Mouse (Mus musculus) kidney, embryonic 16.5 days (tissue): ENCODE data around the gene Nxnl2. TPM values are rescaled to one million over a fixed set of nuclear protein-coding genes. Genes with fewer than 3 reads are reported as not detected.

Experiments
- ATAC-seq: fragments of 200-750 bp; cut with Nextera tagmentation; 2 replicates; pipeline ENCODE4 v1.8.0; 2017; ENCODE audit warnings: moderate TSS enrichment; ENCODE audit not compliant: low FRiP score, low TSS enrichment
- H3K27ac ChIP-seq: fragments of 300-500 bp; sonication (generic); 2 replicates; pipeline ENCODE4 v1.5.1; 2014; ENCODE audit warnings: low read length
- H3K27me3 ChIP-seq: fragments of 300-500 bp; sonication (generic); 2 replicates; pipeline ENCODE4 v1.6.1; 2014; ENCODE audit warnings: low read length, control low read depth, mixed read lengths; ENCODE audit not compliant: insufficient read depth
- H3K36me3 ChIP-seq: fragments of 300-500 bp; sonication (generic); 2 replicates; pipeline ENCODE4 v1.6.1; 2014; ENCODE audit warnings: low read length, control low read depth, mixed read lengths; ENCODE audit not compliant: insufficient read depth
- H3K4me1 ChIP-seq: fragments of 300-500 bp; sonication (generic); 2 replicates; pipeline ENCODE4 v1.6.1; 2014; ENCODE audit warnings: low read length, control low read depth, mixed read lengths; ENCODE audit not compliant: insufficient read depth
- H3K4me2 ChIP-seq: fragments of 300-500 bp; sonication (generic); replicated peaks from 2 replicates; pipeline ENCODE4 v1.6.1; 2014; ENCODE audit warnings: low read depth, low read length
- H3K4me3 ChIP-seq: fragments of 300-500 bp; sonication (generic); 2 replicates; pipeline ENCODE4 v1.5.1; 2014; ENCODE audit warnings: mild to moderate bottlenecking, low read length
- H3K9ac ChIP-seq: fragments of 300-500 bp; sonication (generic); replicated peaks from 2 replicates; pipeline ENCODE4 v1.6.1; 2014; ENCODE audit warnings: low read length
- H3K9me3 ChIP-seq: fragments of 300-500 bp; sonication (generic); 2 replicates; pipeline ENCODE4 v1.6.1; 2016; ENCODE audit warnings: low read length, control low read depth
- WGBS: fragments of 180-500 bp; shearing (Covaris S2); extraction: QIAGEN DNeasy Blood & Tissue Kit; methylation state at CpG from one replicate; pipeline ENCODE4 v1.1.7; 2014; 5-methylcytosine and 5-hydroxymethylcytosine counted together
- polyA plus RNA-seq: library from polyadenylated mRNA; unstranded; fragments of >200 nt; fragmentation: Nextera tagmentation; extraction: Ambion mirVana; gene quantifications from 2 replicates; pipeline ENCODE4 v1.2.1, GENCODE M21; 2015

Nxnl2 gene
- polyA plus RNA-seq, 1 experiment from 2014 or later, result 1.2 TPM

- no peak; the same call in 1 of the 2 replicates for ATAC-seq
- H3K27ac ChIP-seq, result no peak overlapping the region
- H3K36me3 ChIP-seq, result no peaks in the 10 kb centered on the region
- H3K27me3 ChIP-seq, result peaks cover 6% of the 10 kb centered on the region; the same call in 1 of the 2 replicates
- no peaks in the 10 kb centered on the region for H3K9me3 ChIP-seq
- WGBS, result 28% methylated on average over 11 of the region's 11 CpGs
- H3K4me2 ChIP-seq, result peak overlapping the region; percentile 76
- H3K4me1 ChIP-seq, result peaks cover 9% of the 10 kb centered on the region; the same call in 1 of the 2 replicates
- peak overlapping the region; percentile 49 for H3K4me3 ChIP-seq
- H3K9ac ChIP-seq, result 0 out of 2 replicates have a peak overlapping the region, but pooled peaks have one; percentile 40
These were observed 607 bp upstream of the Nxnl2 start for GRCm38 (mm10) chr13:51170215-51170614.

DNA sequence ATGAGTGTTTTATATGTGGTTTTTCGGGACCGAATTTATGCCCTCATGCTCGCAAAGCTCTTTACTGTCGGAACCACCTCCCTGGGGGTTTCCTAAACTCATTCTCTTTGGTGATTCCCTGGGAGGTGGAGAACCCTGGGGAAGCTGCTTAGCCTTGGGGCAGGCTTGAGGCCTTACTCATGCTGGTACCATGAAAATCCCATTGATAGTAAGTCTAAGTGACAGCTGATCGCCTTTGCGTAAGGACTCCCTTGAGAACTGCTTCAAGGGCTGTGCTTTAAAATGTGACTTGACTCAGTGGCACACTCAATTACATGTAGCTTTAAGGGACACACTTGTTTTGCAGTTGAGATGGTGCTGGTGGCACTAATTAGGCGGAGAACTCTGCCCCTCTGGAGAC, 1.8 kb downstream of the Nxnl2 start:
- ATAC-seq, result no peak
- H3K36me3 ChIP-seq, result no peaks in the 10 kb centered on the region
- H3K4me1 ChIP-seq, result peaks cover 9% of the 10 kb centered on the region; the same call in 1 of the 2 replicates
- H3K27me3 ChIP-seq, result peaks cover 6% of the 10 kb centered on the region; the same call in 1 of the 2 replicates
- H3K4me3 ChIP-seq, result no peak overlapping the region
- H3K9ac ChIP-seq, result no peak overlapping the region
- no peaks in the 10 kb centered on the region for H3K9me3 ChIP-seq
- H3K27ac ChIP-seq, result no peak overlapping the region
- WGBS, result 94% methylated on average over 7 of the region's 7 CpGs
- no peak overlapping the region for H3K4me2 ChIP-seq

GRCm38 (mm10) chr13:51178932-51179331, 8.1 kb downstream of the Nxnl2 start:
- Histone ChIP-seq H3K36me3 (no peaks in the 10 kb centered on the region), H3K4me1 (no peaks in the 10 kb centered on the region), H3K9me3 (no peaks in the 10 kb centered on the region), H3K9ac (no peak overlapping the region), H3K27me3 (no peaks in the 10 kb centered on the region), H3K27ac (no peak overlapping the region), H3K4me2 (no peak overlapping the region), H3K4me3 (no peak overlapping the region)
- no peak for ATAC-seq
- 79% methylated on average over 10 of the region's 10 CpGs for WGBS

DNA sequence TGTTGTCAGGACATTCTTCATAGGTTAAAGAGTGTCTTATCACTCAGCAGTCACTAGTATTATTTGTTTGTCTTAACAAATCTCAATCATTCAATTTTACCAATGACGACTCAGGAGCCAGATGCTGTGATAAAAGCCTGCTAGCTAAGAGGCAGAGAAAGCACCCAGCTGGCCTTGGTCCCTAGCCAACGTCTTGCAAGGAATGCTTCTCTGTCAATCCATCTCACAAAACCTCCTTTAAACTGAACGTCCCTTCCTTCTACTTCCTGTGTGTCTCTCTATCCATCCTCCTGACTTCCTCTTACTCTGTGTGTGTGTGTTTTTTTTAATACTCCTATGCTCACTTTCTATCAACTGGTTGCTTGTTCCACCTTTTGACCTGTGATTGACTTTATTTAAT, 8.5 kb downstream of the Nxnl2 start:
- Histone ChIP-seq H3K9ac (no peak overlapping the region), H3K4me3 (no peak overlapping the region), H3K27me3 (no peaks in the 10 kb centered on the region), H3K27ac (no peak overlapping the region), H3K4me2 (no peak overlapping the region), H3K9me3 (no peaks in the 10 kb centered on the region), H3K4me1 (no peaks in the 10 kb centered on the region), H3K36me3 (no peaks in the 10 kb centered on the region)
- no peak for ATAC-seq
- 46% methylated on average over 3 of the region's 3 CpGs for WGBS

DNA sequence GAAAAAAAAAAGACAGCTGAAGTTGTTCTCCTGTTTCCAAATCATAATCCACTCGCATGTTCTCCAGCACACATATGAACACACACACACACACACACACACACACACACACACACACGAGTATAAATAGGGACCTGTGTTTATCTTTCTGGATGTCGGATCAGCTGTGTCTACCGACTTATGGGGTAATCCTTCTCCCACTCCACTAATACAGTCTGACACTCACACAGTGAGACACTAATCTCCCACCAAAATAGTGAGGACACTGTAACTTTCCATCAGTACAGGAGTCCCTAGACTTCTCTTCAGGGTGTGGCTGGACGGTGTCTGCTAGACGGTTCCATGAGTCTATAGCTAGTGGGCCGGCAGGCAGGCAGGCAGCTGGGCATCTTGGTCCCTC, 11.4 kb downstream of the Nxnl2 start:
- H3K9ac ChIP-seq, result no peak overlapping the region
- H3K4me2 ChIP-seq, result no peak overlapping the region
- H3K27me3 ChIP-seq, result no peaks in the 10 kb centered on the region
- no peaks in the 10 kb centered on the region for H3K4me1 ChIP-seq
- ATAC-seq, result no peak
- no peaks in the 10 kb centered on the region for H3K36me3 ChIP-seq
- WGBS, result 80% methylated on average over 7 of the region's 7 CpGs
- no peak overlapping the region for H3K27ac ChIP-seq
- H3K4me3 ChIP-seq, result no peak overlapping the region
- H3K9me3 ChIP-seq, result peaks cover 2% of the 10 kb centered on the region; the same call in 1 of the 2 replicates

DNA sequence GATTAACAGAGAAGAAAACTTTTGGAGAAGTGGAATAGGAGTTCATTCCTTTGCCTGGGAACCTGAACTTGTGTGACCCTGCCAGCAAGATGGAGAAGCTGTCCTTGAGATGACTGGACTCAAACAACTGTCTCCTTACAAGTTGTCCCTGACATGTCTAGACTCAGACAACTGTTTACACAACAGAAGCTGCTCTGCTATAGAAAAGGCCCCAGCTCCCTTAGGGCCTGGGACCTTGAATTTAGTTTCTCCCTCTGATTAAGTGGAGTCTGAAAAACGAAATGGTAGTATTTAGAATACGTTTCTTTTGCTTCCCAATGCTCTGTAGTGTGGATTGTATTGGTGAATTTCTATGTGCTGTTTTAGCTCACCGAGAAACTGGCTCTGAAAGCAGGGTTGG, 14.1 kb downstream of the Nxnl2 start:
- no peaks in the 10 kb centered on the region for H3K4me1 ChIP-seq
- H3K4me3 ChIP-seq, result no peak overlapping the region
- no peak for ATAC-seq
- no peaks in the 10 kb centered on the region for H3K36me3 ChIP-seq
- H3K9ac ChIP-seq, result no peak overlapping the region
- peaks cover 5% of the 10 kb centered on the region; the same call in 1 of the 2 replicates for H3K9me3 ChIP-seq
- 78% methylated on average over 3 of the region's 3 CpGs for WGBS
- no peak overlapping the region for H3K4me2 ChIP-seq
- no peak overlapping the region for H3K27ac ChIP-seq
- no peaks in the 10 kb centered on the region for H3K27me3 ChIP-seq

DNA sequence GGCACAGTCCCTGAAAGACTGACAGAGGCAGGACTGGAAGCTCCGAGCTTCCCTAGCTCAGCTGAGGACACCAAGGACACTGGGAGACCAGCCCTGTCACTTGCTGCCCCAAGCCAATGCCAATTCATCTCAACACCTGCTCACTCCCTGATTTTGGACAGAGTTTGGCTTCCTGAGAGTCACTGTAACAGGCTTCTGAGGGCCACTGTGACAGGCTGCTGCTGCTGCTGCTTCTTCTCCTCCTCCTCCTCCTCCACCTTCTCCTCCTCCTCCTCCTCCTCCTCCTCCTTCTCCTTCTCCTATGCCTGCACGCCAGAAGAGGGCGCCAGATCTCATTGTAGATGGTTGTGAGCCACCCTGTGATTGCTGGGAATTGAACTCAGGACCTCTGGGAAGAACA, 19.5 kb downstream of the Nxnl2 start:
- Histone ChIP-seq H3K27me3 (no peaks in the 10 kb centered on the region), H3K27ac (no peak overlapping the region), H3K4me2 (no peak overlapping the region), H3K4me3 (no peak overlapping the region), H3K9me3 (peaks cover 5% of the 10 kb centered on the region; the same call in 1 of the 2 replicates), H3K36me3 (no peaks in the 10 kb centered on the region), H3K9ac (no peak overlapping the region), H3K4me1 (no peaks in the 10 kb centered on the region)
- ATAC-seq, result no peak
- WGBS, result 69% methylated on average over 3 of the region's 3 CpGs

- Histone ChIP-seq H3K9me3 (peaks cover 5% of the 10 kb centered on the region; the same call in 1 of the 2 replicates), H3K4me1 (no peaks in the 10 kb centered on the region), H3K9ac (no peak overlapping the region), H3K4me3 (no peak overlapping the region), H3K4me2 (no peak overlapping the region), H3K27ac (no peak overlapping the region), H3K27me3 (no peaks in the 10 kb centered on the region), H3K36me3 (no peaks in the 10 kb centered on the region)
- ATAC-seq, result no peak
- 68% methylated on average over 6 of the region's 6 CpGs for WGBS
These were observed 20.8 kb downstream of the Nxnl2 start for GRCm38 (mm10) chr13:51191416-51192140.

DNA sequence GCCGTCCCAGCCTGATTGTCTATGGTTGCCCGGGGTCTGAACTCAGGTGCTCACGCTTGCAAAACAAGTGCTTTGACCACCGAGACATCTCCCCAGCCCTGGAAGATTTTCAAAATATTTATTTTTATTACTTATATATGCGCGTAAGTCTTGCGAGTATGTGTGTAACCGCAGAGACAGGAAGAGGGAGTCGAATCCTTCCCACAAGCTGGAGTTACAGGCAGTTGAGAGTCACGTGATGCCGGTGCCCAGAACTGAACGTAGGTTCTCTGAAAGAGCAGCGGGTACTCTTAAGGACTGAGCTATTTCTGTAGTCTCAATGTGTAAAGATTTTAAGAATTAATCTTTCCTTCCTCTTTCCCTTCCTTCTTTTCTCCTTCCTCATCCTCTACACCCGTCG, 23.1 kb downstream of the Nxnl2 start:
- WGBS, result 89% methylated on average over 15 of the region's 15 CpGs
- ATAC-seq, result no peak
- no peak overlapping the region for H3K4me2 ChIP-seq
- H3K9me3 ChIP-seq, result no peaks in the 10 kb centered on the region
- H3K27ac ChIP-seq, result no peak overlapping the region; the same call in 1 of the 2 replicates
- no peaks in the 10 kb centered on the region for H3K36me3 ChIP-seq
- no peaks in the 10 kb centered on the region for H3K27me3 ChIP-seq
- no peak overlapping the region for H3K4me3 ChIP-seq
- peaks cover 9% of the 10 kb centered on the region for H3K4me1 ChIP-seq
- no peak overlapping the region for H3K9ac ChIP-seq

GRCm38 (mm10) chr13:51197699-51198098, 26.9 kb downstream of the Nxnl2 start:
- H3K27ac ChIP-seq, result peak overlapping the region; percentile 72
- no peak for ATAC-seq
- H3K27me3 ChIP-seq, result peaks cover 11% of the 10 kb centered on the region; the same call in 1 of the 2 replicates
- H3K4me3 ChIP-seq, result no peak overlapping the region
- H3K9me3 ChIP-seq, result peaks cover 9% of the 10 kb centered on the region
- no peaks in the 10 kb centered on the region for H3K36me3 ChIP-seq
- peaks cover 9% of the 10 kb centered on the region for H3K4me1 ChIP-seq
- WGBS, result 45% methylated on average over 3 of the region's 3 CpGs
- no peak overlapping the region for H3K9ac ChIP-seq
- H3K4me2 ChIP-seq, result no peak overlapping the region
